Mouse (Mus musculus) bone marrow, adult 2 months (tissue): ENCODE measurements around the gene Jarid2. TPM values are rescaled to one million over a fixed set of nuclear protein-coding genes. Genes with fewer than 3 reads are reported as not detected.

Source experiments
- H3K27ac ChIP-seq: fragments of 200-500 bp; 2 replicates; pipeline ENCODE4 v1.5.1; 2012; ENCODE audit warnings: low read depth, mild to moderate bottlenecking, control low read depth, inconsistent platforms, low read length; ENCODE audit not compliant: control insufficient read depth, poor library complexity, insufficient read depth
- H3K4me1 ChIP-seq: fragments of 200-500 bp; 2 replicates; pipeline ENCODE4 v1.6.1; 2011; ENCODE audit warnings: low read length; ENCODE audit not compliant: control insufficient read depth, insufficient read depth
- H3K4me3 ChIP-seq: fragments of 200-500 bp; replicated peaks from 2 replicates; pipeline ENCODE3; 2011; ENCODE audit warnings: mild to moderate bottlenecking, low read depth, low read length, control low read depth; ENCODE audit not compliant: control insufficient read depth
- CTCF ChIP-seq: fragments of 200-500 bp; IDR thresholded peaks from 2 replicates; pipeline ENCODE4 v1.5.1; 2011; ENCODE audit warnings: low read length, control low read depth; ENCODE audit not compliant: control insufficient read depth, insufficient read depth
- POLR2A ChIP-seq: fragments of 200-500 bp; IDR thresholded peaks from 2 replicates; pipeline ENCODE4 v1.6.1; 2011; ENCODE audit warnings: low read depth, mild to moderate bottlenecking, control low read depth, low read length, borderline replicate concordance; ENCODE audit not compliant: control insufficient read depth
- WGBS: fragments of 180-500 bp; shearing (Covaris S2); methylation state at CpG from one replicate; pipeline ENCODE4 v1.1.7; 2018; 5-methylcytosine and 5-hydroxymethylcytosine counted together
- polyA plus RNA-seq: library from polyadenylated mRNA; stranded (reverse); fragments of >200 nt; gene quantifications from 2 replicates; pipeline ENCODE4 v1.2.4, GENCODE M21; 2011; ENCODE audit warnings: low replicate concordance; ENCODE audit not compliant: missing spikeins, insufficient read depth, insufficient read length

Gene Jarid2
- polyA plus RNA-seq, 1 experiment = 36.0 TPM

DNA sequence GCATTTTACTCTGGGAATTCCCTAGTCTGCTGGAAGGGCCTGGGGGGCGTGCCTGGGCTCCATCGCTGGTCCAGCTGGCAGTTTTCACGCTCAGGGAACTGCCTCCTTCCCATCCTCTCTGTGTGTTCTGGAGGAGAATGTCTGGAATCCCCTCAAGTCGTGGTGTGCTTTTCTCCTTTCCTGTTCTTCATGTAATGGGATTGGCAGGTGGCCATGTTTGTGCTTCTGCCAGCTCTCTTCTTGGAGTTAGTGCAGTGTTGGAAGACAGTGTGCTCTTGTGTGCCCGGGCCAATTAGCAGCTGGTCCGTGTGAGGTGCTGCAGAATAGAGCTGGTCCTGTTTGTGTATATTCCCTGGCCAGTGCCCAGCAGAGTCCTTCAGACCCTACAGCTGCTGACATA lies 178.4 kb downstream of the Jarid2 start:
- WGBS = 76% methylated on average over 6 of the region's 6 CpGs
- no peak overlapping the region for H3K27ac ChIP-seq
- no peaks in the 10 kb centered on the region for H3K4me1 ChIP-seq
- H3K4me3 ChIP-seq = no peak overlapping the region
- TF ChIP-seq POLR2A (no peak), CTCF (no peak)

DNA sequence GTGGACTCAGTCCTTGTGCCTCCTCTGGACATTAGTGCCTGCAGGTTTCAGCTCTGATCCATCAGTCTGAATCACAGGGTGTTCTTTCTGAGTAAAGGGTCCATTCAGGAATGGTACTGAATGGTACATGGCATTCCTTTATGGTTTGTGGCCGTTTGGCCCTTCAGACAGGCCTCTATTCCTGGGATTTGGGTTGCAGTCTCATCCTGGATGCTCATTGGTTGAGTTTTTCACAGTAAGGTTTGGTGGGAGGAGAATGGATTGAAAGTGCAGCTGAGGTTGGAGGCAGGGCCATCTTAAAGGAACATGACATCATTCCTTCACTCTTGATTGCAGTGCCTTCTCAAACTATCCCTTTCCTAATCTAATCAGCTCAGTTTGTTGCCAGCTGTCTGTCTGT lies 179.5 kb downstream of the Jarid2 start:
- H3K4me1 ChIP-seq = no peaks in the 10 kb centered on the region
- WGBS = 66% methylated on average over 1 of the region's 1 CpGs
- TF ChIP-seq CTCF (no peak), POLR2A (no peak)
- no peak overlapping the region for H3K27ac ChIP-seq
- no peak overlapping the region for H3K4me3 ChIP-seq

DNA sequence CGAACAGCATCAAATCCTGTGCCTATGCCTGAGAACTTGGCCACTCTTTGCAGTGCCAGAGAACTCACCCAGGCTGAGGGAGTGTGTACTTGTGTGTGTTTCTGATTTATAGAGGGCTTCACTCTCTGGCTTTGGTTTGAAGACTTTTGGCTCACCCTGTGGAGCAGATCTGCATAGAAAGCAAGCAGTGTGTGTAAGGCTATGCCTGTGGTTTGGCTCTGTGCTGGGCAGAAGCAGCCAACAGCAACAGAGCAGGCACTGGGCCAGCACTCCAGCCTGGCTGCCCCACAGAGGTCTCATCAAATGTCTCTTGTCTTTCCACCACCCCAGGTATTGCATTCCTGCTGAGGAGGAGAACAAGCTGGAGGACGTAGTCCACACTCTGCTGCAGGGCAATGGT lies 183.6 kb downstream of the Jarid2 start:
- no peak for TF ChIP-seq CTCF
- TF ChIP-seq POLR2A = no peak
- H3K4me1 ChIP-seq = peaks cover 5% of the 10 kb centered on the region; the same call in 1 of the 2 replicates

DNA sequence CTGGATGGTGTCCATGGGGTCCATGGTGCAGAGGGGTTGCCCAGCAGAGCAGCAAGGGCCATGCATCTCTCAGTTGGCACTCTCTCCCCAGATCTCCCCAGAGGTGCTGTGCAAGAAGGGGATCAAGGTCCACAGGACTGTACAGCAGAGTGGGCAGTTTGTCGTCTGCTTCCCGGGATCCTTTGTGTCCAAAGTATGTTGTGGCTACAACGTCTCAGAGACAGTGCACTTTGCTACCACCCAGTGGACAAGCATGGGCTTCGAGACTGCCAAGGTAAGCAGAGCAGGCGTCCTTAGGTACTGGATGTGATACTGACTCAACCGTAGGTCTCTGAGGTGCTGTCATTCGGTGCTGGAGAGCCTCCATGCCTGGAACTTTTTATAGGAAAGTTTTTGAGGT lies 184.3 kb downstream of the Jarid2 start:
- TF ChIP-seq CTCF (no peak), POLR2A (no peak)
- Histone ChIP-seq H3K4me1 (peaks cover 5% of the 10 kb centered on the region; the same call in 1 of the 2 replicates), H3K4me3 (no peak overlapping the region), H3K27ac (no peak overlapping the region)
- WGBS = 78% methylated on average over 7 of the region's 7 CpGs

More for the DNA sequence above, 183.6 kb downstream of the Jarid2 start:
- WGBS = 93% methylated on average over 2 of the region's 2 CpGs
- H3K4me3 ChIP-seq = no peak overlapping the region
- no peak overlapping the region for H3K27ac ChIP-seq

DNA sequence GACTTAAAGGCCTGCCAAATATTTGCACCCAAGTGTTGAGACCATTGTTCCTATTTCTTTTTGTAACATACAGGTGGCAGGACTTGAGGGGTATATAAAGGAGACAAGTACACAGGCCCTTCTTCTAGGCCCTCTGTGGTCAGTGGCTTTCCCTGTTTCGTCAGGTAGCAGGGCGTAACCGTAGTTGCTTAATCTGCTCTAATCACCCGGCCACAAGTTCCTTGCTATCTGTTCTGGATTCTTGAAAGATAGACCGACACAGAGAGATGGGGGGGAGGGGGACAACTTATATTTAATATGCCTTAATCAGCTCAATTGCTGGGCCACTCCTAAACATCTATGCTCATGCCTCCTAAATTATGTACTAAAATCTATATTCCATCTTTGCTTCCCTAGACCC lies 186.1 kb downstream of the Jarid2 start:
- H3K4me3 ChIP-seq = no peak overlapping the region
- TF ChIP-seq POLR2A (no peak), CTCF (no peak)
- 22% methylated on average over 5 of the region's 5 CpGs for WGBS
- H3K27ac ChIP-seq = no peak overlapping the region
- H3K4me1 ChIP-seq = peaks cover 5% of the 10 kb centered on the region; the same call in 1 of the 2 replicates

DNA sequence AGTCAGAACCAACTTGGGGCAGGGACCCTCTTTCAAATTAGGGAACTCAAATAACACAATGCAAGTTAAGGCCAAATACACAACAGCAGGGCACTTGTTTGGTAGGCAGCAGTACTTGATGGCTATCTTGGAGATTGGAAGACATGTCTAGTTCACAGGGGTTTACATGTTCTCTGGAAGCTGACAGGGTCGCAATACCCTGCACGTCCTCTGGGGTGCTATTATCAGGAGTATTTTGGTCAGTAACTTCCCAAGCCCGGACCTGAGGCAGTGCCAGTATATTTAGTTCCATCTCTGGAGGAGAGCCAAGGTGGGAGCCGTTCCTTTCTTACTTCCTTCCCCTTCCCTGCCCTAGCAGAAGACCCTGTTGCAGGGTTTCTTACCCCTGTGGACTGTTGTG lies 186.7 kb downstream of the Jarid2 start:
- Histone ChIP-seq H3K27ac (peak overlapping the region; percentile 13; the same call in 1 of the 2 replicates), H3K4me1 (peaks cover 5% of the 10 kb centered on the region; the same call in 1 of the 2 replicates), H3K4me3 (no peak overlapping the region)
- TF ChIP-seq CTCF (0 out of 2 replicates have a peak, but pooled peaks have one; percentile 1), POLR2A (no peak)
- 31% methylated on average over 4 of the region's 4 CpGs for WGBS

DNA sequence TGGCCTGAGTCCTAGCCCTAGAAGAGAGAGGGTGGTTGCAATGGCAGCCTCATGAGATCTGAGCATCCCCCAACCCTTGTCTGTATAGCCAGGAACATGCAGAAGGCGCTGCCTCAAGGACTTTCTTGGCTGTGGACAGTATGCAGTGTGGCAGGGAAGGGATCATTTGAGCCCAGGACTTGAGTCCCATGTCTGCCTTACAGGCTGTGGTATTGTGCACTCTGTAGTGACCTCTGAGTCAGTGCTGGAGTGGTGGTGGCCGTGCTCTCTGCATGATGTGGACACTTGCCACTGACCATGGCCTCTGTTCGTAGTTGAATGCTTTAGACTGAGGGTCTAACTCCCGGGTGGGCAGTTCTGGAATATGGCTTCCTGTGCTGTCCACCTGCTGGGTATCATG lies 187.9 kb downstream of the Jarid2 start:
- H3K4me1 ChIP-seq = peaks cover 8% of the 10 kb centered on the region
- TF ChIP-seq CTCF = no peak
- TF ChIP-seq POLR2A = no peak
- H3K4me3 ChIP-seq = no peak overlapping the region
- 86% methylated on average over 4 of the region's 4 CpGs for WGBS
- no peak overlapping the region for H3K27ac ChIP-seq

DNA sequence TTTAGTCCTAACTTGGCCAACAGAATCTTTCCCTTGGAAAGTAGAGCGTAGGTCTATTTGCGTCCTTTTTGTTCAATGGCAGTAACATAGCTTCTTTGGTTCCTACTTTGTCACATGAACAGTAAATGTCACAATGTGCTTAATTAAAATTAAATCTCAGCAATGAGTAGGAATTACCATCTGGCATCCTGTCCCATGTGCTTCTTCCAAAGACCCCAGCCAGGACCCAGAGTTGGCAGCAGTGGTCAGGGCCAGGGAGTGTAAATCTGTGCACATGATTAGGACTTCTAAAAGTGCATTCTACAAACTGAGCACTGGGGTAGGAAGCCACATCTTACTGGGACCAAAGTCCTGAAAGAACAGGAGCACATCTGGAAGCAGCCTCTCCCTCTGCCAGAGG lies 189.0 kb downstream of the Jarid2 start:
- WGBS = over 99% methylated on average over 2 of the region's 2 CpGs
- Histone ChIP-seq H3K4me3 (no peak overlapping the region), H3K27ac (no peak overlapping the region), H3K4me1 (peaks cover 8% of the 10 kb centered on the region)
- no peak for TF ChIP-seq POLR2A
- TF ChIP-seq CTCF = no peak

DNA sequence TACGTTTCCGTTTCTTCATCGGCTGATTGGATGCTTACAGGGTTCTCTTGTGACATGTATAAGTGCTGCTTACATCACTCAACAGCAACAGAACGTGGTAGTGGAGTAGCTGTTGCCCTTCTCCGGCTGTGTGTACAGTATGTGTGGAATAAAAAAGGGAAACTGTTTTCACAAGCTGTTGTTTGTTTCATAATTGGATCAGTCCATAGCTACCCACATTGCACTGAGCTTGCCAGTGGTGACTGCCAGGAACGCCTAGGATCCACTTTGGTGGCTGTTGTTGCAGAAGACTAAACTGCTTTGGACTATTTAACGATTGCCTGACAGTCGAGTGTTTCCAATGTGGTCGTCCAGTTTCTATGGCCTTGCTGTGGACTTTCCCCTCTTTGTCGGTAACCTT lies 191.8 kb downstream of the Jarid2 start:
- Histone ChIP-seq H3K4me1 (peaks cover 7% of the 10 kb centered on the region), H3K27ac (no peak overlapping the region; the same call in 1 of the 2 replicates), H3K4me3 (no peak overlapping the region)
- no peak for TF ChIP-seq POLR2A
- TF ChIP-seq CTCF = no peak
- WGBS = 68% methylated on average over 10 of the region's 10 CpGs
